Mouse (Mus musculus): ENCODE results near the gene Zkscan2. TPM values are rescaled to one million over a fixed set of nuclear protein-coding genes. Genes with fewer than 3 reads are reported as not detected.

Gene Zkscan2
- polyA plus RNA-seq, 1 experiment from 2014 or later = 5.8 TPM

DNA sequence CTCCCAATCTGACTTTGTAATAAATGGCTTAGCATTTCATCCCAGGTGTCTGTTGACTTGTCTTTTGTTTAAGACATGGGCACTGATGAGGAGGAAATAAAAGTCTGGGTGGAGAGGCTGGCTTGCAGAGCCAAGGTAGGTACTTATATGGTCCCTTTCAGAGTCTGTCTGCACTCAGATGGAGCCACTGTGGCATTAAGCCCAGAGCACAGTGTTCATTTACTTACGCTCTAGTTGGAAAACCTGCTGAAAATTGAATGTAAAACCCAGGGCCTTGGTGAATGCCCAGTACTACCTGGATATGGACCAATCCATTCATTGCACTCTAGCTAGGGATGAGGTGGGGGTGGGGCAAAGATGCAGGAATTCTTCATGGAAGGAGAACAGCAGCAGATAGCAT lies 32.3 kb downstream of the Zkscan2 start:
- Histone ChIP-seq H3K4me2 (ENCODE audit: low read depth) (no peak overlapping the region), H3K4me3 (ENCODE audit: low read depth, low read length) (no peak overlapping the region), H3K9ac (ENCODE audit: low read length) (no peak overlapping the region), H3K9me3 (ENCODE audit: control insufficient read depth, low read length) (no peaks in the 10 kb centered on the region), H3K36me3 (ENCODE audit: control insufficient read depth, insufficient read depth, low read length) (no peaks in the 10 kb centered on the region), H3K4me1 (ENCODE audit: control insufficient read depth, insufficient read depth, low read length) (no peaks in the 10 kb centered on the region), H3K27me3 (ENCODE audit: control insufficient read depth, insufficient read depth, low read length) (no peaks in the 10 kb centered on the region), H3K27ac (ENCODE audit: low read depth, low read length) (no peak overlapping the region)
- no peak for DNase-seq (ENCODE audit: low spot score)
- ATAC-seq (ENCODE audit: insufficient read depth, low FRiP score, low TSS enrichment) = no peak
- 86% methylated on average over 1 of the region's 1 CpGs for WGBS

DNA sequence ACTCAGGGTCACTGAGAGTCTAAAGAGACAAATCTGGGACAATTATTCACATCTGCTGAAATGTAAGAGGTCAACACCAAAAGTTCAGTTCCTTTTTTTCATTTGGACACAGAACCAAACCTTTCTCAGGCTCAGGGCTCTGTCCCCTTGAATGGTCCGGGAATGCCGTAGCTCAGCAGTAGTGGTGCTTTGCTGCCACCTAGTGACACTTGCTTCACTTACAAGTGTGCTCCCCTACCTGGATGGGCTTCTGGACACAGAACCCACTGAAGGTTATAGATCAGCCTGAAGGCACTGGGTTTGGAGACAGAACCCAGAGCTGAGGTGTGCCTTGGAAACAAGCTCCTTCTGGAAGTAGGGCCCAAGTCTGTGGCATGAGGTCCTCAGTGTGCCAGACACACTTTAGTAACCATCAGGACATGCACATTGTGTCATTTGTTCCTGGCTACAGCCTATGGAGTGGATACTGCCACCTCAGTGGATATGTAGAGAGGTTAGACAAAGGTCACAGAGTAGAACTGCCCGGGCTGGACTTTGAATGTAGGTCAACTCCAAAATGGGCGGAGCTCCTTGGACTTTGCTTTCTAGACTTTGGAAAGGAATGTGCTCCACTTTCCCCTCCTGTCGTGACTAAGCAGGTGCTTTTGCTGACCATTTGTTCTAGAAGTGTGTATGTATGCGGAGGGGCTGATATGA lies 34.4 kb downstream of the Zkscan2 start:
- no peak overlapping the region for H3K27ac ChIP-seq (ENCODE audit: low read depth, low read length)
- no peaks in the 10 kb centered on the region for H3K9me3 ChIP-seq (ENCODE audit: control insufficient read depth, low read length)
- no peaks in the 10 kb centered on the region for H3K36me3 ChIP-seq (ENCODE audit: control insufficient read depth, insufficient read depth, low read length)
- 40% methylated on average over 6 of the region's 6 CpGs for WGBS
- H3K27me3 ChIP-seq (ENCODE audit: control insufficient read depth, insufficient read depth, low read length) = no peaks in the 10 kb centered on the region
- H3K4me2 ChIP-seq (ENCODE audit: low read depth) = no peak overlapping the region
- no peaks in the 10 kb centered on the region for H3K4me1 ChIP-seq (ENCODE audit: control insufficient read depth, insufficient read depth, low read length)
- DNase-seq (ENCODE audit: low spot score) (peak; percentile 74), ATAC-seq (ENCODE audit: insufficient read depth, low FRiP score, low TSS enrichment) (0 out of 2 replicates have a peak, but pooled peaks have one; percentile 31)
- no peak overlapping the region for H3K9ac ChIP-seq (ENCODE audit: low read length)
- H3K4me3 ChIP-seq (ENCODE audit: low read depth, low read length) = no peak overlapping the region

DNA sequence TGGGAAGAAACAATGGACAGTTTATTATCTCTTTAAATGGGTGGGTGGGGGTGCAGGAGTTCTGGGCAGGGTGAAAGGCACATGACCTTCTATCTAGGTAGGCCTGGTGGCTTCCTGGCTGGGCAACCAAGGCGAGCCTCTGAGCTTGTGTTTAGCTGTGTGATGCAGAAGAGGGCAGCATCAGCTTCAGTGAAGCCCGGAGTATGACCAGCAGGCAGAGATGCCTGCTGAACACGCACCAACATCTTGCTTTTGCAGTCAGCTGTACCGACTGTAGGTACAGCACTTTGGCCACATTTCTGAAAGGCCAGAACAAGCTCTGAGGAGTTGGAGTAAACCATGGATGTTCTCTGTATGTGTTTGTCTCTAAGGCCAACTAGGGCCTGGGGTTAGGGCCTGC lies 36.7 kb downstream of the Zkscan2 start:
- 77% methylated on average over 4 of the region's 4 CpGs for WGBS
- no peak for ATAC-seq (ENCODE audit: insufficient read depth, low FRiP score, low TSS enrichment)
- Histone ChIP-seq H3K4me3 (ENCODE audit: low read depth, low read length) (no peak overlapping the region), H3K9me3 (ENCODE audit: control insufficient read depth, low read length) (no peaks in the 10 kb centered on the region), H3K27me3 (ENCODE audit: control insufficient read depth, insufficient read depth, low read length) (no peaks in the 10 kb centered on the region), H3K9ac (ENCODE audit: low read length) (no peak overlapping the region), H3K36me3 (ENCODE audit: control insufficient read depth, insufficient read depth, low read length) (no peaks in the 10 kb centered on the region), H3K4me1 (ENCODE audit: control insufficient read depth, insufficient read depth, low read length) (no peaks in the 10 kb centered on the region), H3K4me2 (ENCODE audit: low read depth) (no peak overlapping the region), H3K27ac (ENCODE audit: low read depth, low read length) (no peak overlapping the region)
- DNase-seq (ENCODE audit: low spot score) = no peak

DNA sequence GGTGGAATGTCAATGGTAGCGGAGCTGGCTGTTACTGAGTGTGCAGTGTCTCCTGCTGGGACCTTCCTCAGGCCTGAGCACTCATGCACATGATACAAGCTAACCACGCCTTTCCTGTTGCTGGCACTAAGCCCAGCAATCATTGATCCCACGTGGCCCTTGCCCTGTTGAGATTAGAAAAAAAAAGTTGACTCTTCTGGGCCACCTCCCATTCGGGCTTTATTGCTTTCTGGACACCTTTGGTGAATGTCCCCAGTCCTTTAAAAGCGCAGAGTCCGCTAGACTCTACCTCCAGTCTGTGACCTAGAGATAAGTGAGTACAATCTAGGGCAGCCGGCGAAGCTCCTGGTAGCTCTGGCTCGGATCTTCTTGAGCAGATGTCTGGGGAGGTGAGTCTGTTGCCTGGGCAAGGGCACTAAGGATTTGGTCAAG lies 38.2 kb downstream of the Zkscan2 start, which contains the start of gene Aqp8:
Gene Aqp8 (plus strand): TSS at position 222 of the 432 bp plus-strand sequence.
- Histone ChIP-seq H3K4me1 (ENCODE audit: control insufficient read depth, insufficient read depth, low read length) (no peaks in the 10 kb centered on the region), H3K9me3 (ENCODE audit: control insufficient read depth, low read length) (no peaks in the 10 kb centered on the region), H3K36me3 (ENCODE audit: control insufficient read depth, insufficient read depth, low read length) (no peaks in the 10 kb centered on the region), H3K9ac (ENCODE audit: low read length) (no peak within 1 kb of the TSS), H3K4me2 (ENCODE audit: low read depth) (no peak within 1 kb of the TSS), H3K4me3 (ENCODE audit: low read depth, low read length) (no peak within 1 kb of the TSS), H3K27ac (ENCODE audit: low read depth, low read length) (no peak within 1 kb of the TSS), H3K27me3 (ENCODE audit: control insufficient read depth, insufficient read depth, low read length) (no peaks in the 10 kb centered on the region)
- WGBS = 70% methylated on average over 9 of the region's 9 CpGs
- no peak for DNase-seq (ENCODE audit: low spot score)
- no peak for ATAC-seq (ENCODE audit: insufficient read depth, low FRiP score, low TSS enrichment)

DNA sequence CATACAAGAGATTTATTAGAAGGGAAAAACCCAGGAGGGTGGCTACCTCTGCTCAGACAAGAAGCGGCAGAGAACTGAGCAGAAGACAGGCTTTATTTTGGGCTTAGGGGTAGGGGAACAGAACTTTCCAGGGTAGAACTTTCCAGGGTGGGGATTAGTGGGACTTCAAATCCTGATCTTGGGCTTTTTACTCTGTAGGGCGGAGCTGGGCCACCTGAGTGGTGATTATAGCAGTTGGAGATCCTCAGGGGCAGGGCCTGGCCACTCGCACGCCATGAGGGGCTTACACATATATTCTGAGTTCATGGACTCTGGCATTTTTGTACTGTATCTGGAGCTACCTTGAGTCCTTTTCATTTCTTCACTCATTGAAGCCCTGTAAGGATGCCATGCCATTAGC lies 38.9 kb downstream of the Zkscan2 start:
- 83% methylated on average over 4 of the region's 4 CpGs for WGBS
- Histone ChIP-seq H3K27me3 (ENCODE audit: control insufficient read depth, insufficient read depth, low read length) (no peaks in the 10 kb centered on the region), H3K27ac (ENCODE audit: low read depth, low read length) (no peak overlapping the region), H3K4me2 (ENCODE audit: low read depth) (no peak overlapping the region), H3K36me3 (ENCODE audit: control insufficient read depth, insufficient read depth, low read length) (no peaks in the 10 kb centered on the region), H3K4me1 (ENCODE audit: control insufficient read depth, insufficient read depth, low read length) (no peaks in the 10 kb centered on the region), H3K9me3 (ENCODE audit: control insufficient read depth, low read length) (no peaks in the 10 kb centered on the region; the same call in 1 of the 2 replicates), H3K9ac (ENCODE audit: low read length) (no peak overlapping the region), H3K4me3 (ENCODE audit: low read depth, low read length) (no peak overlapping the region)
- DNase-seq (ENCODE audit: low spot score) (no peak), ATAC-seq (ENCODE audit: insufficient read depth, low FRiP score, low TSS enrichment) (no peak)

DNA sequence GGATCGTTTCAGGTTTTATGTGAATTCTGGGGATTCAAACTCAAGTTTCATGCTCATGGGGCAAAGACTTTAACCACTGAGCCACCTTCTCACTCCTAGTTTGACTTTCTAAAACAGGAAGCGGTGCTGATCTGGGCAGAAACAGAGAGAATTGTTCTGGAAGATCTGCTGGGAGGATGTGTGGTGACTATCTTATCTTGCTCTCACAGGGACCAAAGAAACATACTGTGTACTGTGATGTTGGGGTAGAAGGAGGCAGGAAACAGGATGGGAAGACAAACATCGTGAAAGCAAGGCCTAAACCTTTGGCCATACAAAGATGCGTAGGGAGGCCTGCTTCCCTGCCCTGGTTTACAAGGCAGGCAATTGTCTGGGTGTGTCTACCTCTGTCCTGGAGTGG lies 41.0 kb downstream of the Zkscan2 start:
- no peak for DNase-seq (ENCODE audit: low spot score)
- ATAC-seq (ENCODE audit: insufficient read depth, low FRiP score, low TSS enrichment) = no peak
- Histone ChIP-seq H3K4me3 (ENCODE audit: low read depth, low read length) (no peak overlapping the region), H3K4me1 (ENCODE audit: control insufficient read depth, insufficient read depth, low read length) (no peaks in the 10 kb centered on the region), H3K27me3 (ENCODE audit: control insufficient read depth, insufficient read depth, low read length) (no peaks in the 10 kb centered on the region), H3K36me3 (ENCODE audit: control insufficient read depth, insufficient read depth, low read length) (no peaks in the 10 kb centered on the region), H3K9me3 (ENCODE audit: control insufficient read depth, low read length) (no peaks in the 10 kb centered on the region; the same call in 1 of the 2 replicates), H3K4me2 (ENCODE audit: low read depth) (no peak overlapping the region), H3K9ac (ENCODE audit: low read length) (no peak overlapping the region), H3K27ac (ENCODE audit: low read depth, low read length) (no peak overlapping the region)
- WGBS = 87% methylated on average over 4 of the region's 4 CpGs

DNA sequence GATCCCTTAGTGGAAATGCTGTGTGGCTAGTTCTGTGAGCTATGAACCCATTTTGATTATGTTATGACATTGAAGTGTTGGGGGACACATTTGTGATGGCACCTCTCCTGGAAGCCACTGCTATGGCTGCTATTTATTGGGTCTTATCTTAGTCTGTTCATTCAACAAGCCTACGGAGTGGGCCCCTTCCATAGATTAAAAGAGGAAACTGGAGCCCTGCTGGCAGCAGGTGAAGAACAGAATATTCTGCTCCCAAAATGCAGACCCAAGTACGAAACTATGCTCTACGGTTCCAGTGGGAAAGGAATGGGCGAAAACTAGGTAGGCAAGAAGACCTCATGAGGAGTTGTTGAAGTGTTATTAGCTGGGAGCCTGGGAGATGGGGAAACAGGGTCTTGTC lies 41.9 kb downstream of the Zkscan2 start:
- Histone ChIP-seq H3K9ac (ENCODE audit: low read length) (no peak overlapping the region), H3K4me2 (ENCODE audit: low read depth) (no peak overlapping the region), H3K9me3 (ENCODE audit: control insufficient read depth, low read length) (no peaks in the 10 kb centered on the region; the same call in 1 of the 2 replicates), H3K4me3 (ENCODE audit: low read depth, low read length) (no peak overlapping the region), H3K36me3 (ENCODE audit: control insufficient read depth, insufficient read depth, low read length) (no peaks in the 10 kb centered on the region), H3K4me1 (ENCODE audit: control insufficient read depth, insufficient read depth, low read length) (no peaks in the 10 kb centered on the region), H3K27me3 (ENCODE audit: control insufficient read depth, insufficient read depth, low read length) (no peaks in the 10 kb centered on the region), H3K27ac (ENCODE audit: low read depth, low read length) (no peak overlapping the region)
- WGBS = 92% methylated on average over 4 of the region's 4 CpGs
- DNase-seq (ENCODE audit: low spot score) (no peak), ATAC-seq (ENCODE audit: insufficient read depth, low FRiP score, low TSS enrichment) (no peak)

DNA sequence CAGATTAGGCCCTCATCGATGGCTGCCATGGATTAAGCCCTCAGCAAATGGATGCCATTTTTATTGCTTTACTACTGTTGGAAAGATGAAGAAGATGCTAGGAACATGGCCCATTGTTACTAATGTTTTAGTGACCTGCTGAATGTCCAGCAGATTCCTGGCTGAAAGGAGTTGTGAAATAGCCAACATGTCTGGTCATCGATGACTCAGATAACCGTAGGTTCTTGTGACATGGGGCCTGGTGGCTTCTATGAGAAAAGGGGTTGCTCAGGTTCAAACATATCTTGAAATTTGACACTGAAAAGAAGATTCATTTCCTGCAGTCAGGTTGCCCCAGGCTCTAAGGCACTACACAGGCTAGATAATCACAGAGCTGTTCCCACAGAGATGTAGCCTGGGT lies 45.2 kb downstream of the Zkscan2 start:
- WGBS = 92% methylated on average over 3 of the region's 3 CpGs
- no peak for DNase-seq (ENCODE audit: low spot score)

DNA sequence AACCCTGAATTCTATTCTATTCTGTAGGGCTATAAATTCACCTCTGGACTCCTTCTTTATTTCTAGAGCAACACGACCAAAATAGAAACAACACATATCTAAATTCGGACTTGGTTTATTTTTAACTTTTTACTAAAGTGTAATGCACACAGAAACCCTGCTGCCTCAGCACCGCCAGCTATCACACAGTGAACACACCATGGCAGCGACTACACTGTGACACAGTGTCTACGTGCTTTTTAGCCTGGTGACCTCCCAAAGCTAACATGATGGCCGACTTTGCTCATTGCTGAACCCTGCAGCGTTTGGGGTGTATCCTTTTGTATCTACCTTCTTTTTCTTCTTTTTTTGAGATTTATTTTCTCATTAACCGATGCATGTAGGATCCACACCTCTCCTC lies 47.2 kb downstream of the Zkscan2 start:
- no peak for DNase-seq (ENCODE audit: low spot score)
- Histone ChIP-seq H3K27me3 (ENCODE audit: control insufficient read depth, insufficient read depth, low read length) (no peaks in the 10 kb centered on the region), H3K36me3 (ENCODE audit: control insufficient read depth, insufficient read depth, low read length) (no peaks in the 10 kb centered on the region), H3K4me3 (ENCODE audit: low read depth, low read length) (no peak overlapping the region), H3K27ac (ENCODE audit: low read depth, low read length) (no peak overlapping the region), H3K4me2 (ENCODE audit: low read depth) (no peak overlapping the region), H3K4me1 (ENCODE audit: control insufficient read depth, insufficient read depth, low read length) (no peaks in the 10 kb centered on the region), H3K9ac (ENCODE audit: low read length) (no peak overlapping the region), H3K9me3 (ENCODE audit: control insufficient read depth, low read length) (no peaks in the 10 kb centered on the region; the same call in 1 of the 2 replicates)
- no peak for ATAC-seq (ENCODE audit: insufficient read depth, low FRiP score, low TSS enrichment)
- WGBS = 90% methylated on average over 8 of the region's 8 CpGs

More for the DNA sequence above, 45.2 kb downstream of the Zkscan2 start:
- no peak overlapping the region for H3K9ac ChIP-seq (ENCODE audit: low read length)
- no peaks in the 10 kb centered on the region for H3K27me3 ChIP-seq (ENCODE audit: control insufficient read depth, insufficient read depth, low read length)
- no peak for ATAC-seq (ENCODE audit: insufficient read depth, low FRiP score, low TSS enrichment)
- H3K4me2 ChIP-seq (ENCODE audit: low read depth) = no peak overlapping the region
- H3K9me3 ChIP-seq (ENCODE audit: control insufficient read depth, low read length) = no peaks in the 10 kb centered on the region; the same call in 1 of the 2 replicates
- H3K27ac ChIP-seq (ENCODE audit: low read depth, low read length) = no peak overlapping the region
- H3K4me3 ChIP-seq (ENCODE audit: low read depth, low read length) = no peak overlapping the region
- H3K4me1 ChIP-seq (ENCODE audit: control insufficient read depth, insufficient read depth, low read length) = no peaks in the 10 kb centered on the region
- no peaks in the 10 kb centered on the region for H3K36me3 ChIP-seq (ENCODE audit: control insufficient read depth, insufficient read depth, low read length)

Data from neural tube, embryonic 11.5 days (tissue).